ENCODE assay signal across 21 mouse cellular contexts in genomic region chr3:113345484-113345883, GRCm38 (mm10). TPM values are rescaled to one million over a fixed set of nuclear protein-coding genes. Genes with fewer than 3 reads are reported as not detected.
DNase-seq lines count a peak whose midpoint lies in the region; ATAC-seq lines count a peak whose summit lies in the region.
"Not testable (repeated sequence)": the region's sequence is repeated elsewhere in the genome, so short reads cannot be mapped to it uniquely, and the experiment has no call there.
"Had no signal": no experiment of that assay in that cellular context is flagged by ENCODE, and none has a peak within 500 bp of the region (broad histone marks: within the 10 kb centered on the region; RNA-seq: fewer than 3 reads in every experiment).

No protein-coding gene starts in this region.

- not testable (repeated sequence) for H3K9me3 ChIP-seq in forebrain, embryonic 11.5 days (ENCODE audit: control insufficient read depth, low read length); heart, embryonic 12.5 days (replicated peaks); intestine, embryonic 15.5 days; limb, embryonic 11.5 days (ENCODE audit: control insufficient read depth, low read length); midbrain, embryonic 14.5 days (ENCODE audit: control insufficient read depth, low read length); stomach, embryonic 16.5 days (replicated peaks; ENCODE audit: control insufficient read depth, low read length)

- H3K4me2 ChIP-seq in forebrain, embryonic 11.5 days (ENCODE audit: low read depth, low read length, severe bottlenecking); heart, embryonic 12.5 days; intestine, embryonic 15.5 days (replicated peaks); limb, embryonic 11.5 days (ENCODE audit: low read depth, severe bottlenecking); midbrain, embryonic 14.5 days (ENCODE audit: low read length); stomach, embryonic 16.5 days (ENCODE audit: low read depth, low read length): not testable (repeated sequence)

- DNase-seq in forebrain, embryonic 11.5 days (ENCODE audit: low spot score); limb, embryonic 11.5 days (ENCODE audit: low spot score); midbrain, embryonic 14.5 days: not testable (repeated sequence)

- H3K4me3 ChIP-seq in forebrain, embryonic 11.5 days (ENCODE audit: low read depth, low read length); heart, embryonic 12.5 days; intestine, embryonic 15.5 days (replicated peaks); limb, embryonic 11.5 days (ENCODE audit: low read depth, low read length); midbrain, embryonic 14.5 days (replicated peaks; ENCODE audit: low read depth, low read length); stomach, embryonic 16.5 days (replicated peaks; ENCODE audit: low read length): not testable (repeated sequence)

- ATAC-seq in forebrain, embryonic 11.5 days (replicated peaks; ENCODE audit: low FRiP score): 0 out of 2 replicates have a peak, but pooled peaks have one; percentile 53
- ATAC-seq in heart, embryonic 12.5 days (ENCODE audit: insufficient number of reproducible peaks, low FRiP score): 0 out of 2 replicates have a peak, but pooled peaks have one; percentile 29
- peak; percentile 34; the same call in 1 of the 2 replicates for ATAC-seq in intestine, embryonic 15.5 days
- ATAC-seq in limb, embryonic 11.5 days (ENCODE audit: insufficient number of reproducible peaks, low FRiP score, low TSS enrichment, low read depth): peak; percentile 73; the same call in 1 of the 2 replicates
- peak; percentile 48; the same call in 1 of the 2 replicates for ATAC-seq in midbrain, embryonic 14.5 days (ENCODE audit: low FRiP score, low TSS enrichment)
- peak; percentile 31; the same call in 1 of the 2 replicates for ATAC-seq in monocyte, adult 5-6 weeks (replicated peaks; ENCODE audit: insufficient number of reproducible peaks, low FRiP score, low TSS enrichment, poor library complexity, severe bottlenecking)
- peak; percentile 37; the same call in 1 of the 2 replicates for ATAC-seq in stomach, embryonic 16.5 days (ENCODE audit: insufficient read depth, low FRiP score)

- H3K27me3 ChIP-seq in forebrain, embryonic 11.5 days (ENCODE audit: control insufficient read depth, insufficient read depth, low read length); heart, embryonic 12.5 days (replicated peaks); intestine, embryonic 15.5 days (replicated peaks); limb, embryonic 11.5 days (ENCODE audit: control insufficient read depth, insufficient read depth, low read length); midbrain, embryonic 14.5 days (ENCODE audit: control insufficient read depth, insufficient read depth, low read length); stomach, embryonic 16.5 days (ENCODE audit: control insufficient read depth, insufficient read depth, low read length): not testable (repeated sequence)

- H3K36me3 ChIP-seq in forebrain, embryonic 11.5 days (ENCODE audit: control insufficient read depth, insufficient read depth, low read length); heart, embryonic 12.5 days; intestine, embryonic 15.5 days; limb, embryonic 11.5 days (ENCODE audit: control insufficient read depth, insufficient read depth, low read length); midbrain, embryonic 14.5 days (ENCODE audit: control insufficient read depth, insufficient read depth, low read length); stomach, embryonic 16.5 days (ENCODE audit: control insufficient read depth, insufficient read depth, low read length): not testable (repeated sequence)

- not testable (repeated sequence) for H3K9ac ChIP-seq in forebrain, embryonic 11.5 days (ENCODE audit: low read length); heart, embryonic 12.5 days; intestine, embryonic 15.5 days; limb, embryonic 11.5 days (ENCODE audit: low read length); midbrain, embryonic 14.5 days (replicated peaks; ENCODE audit: low read length); stomach, embryonic 16.5 days (ENCODE audit: low read length)

- H3K27ac ChIP-seq in forebrain, embryonic 11.5 days (ENCODE audit: low read depth, low read length); heart, embryonic 12.5 days (ENCODE audit: poor library complexity, severe bottlenecking); intestine, embryonic 15.5 days; limb, embryonic 11.5 days (replicated peaks; ENCODE audit: low read depth, low read length); midbrain, embryonic 14.5 days (replicated peaks; ENCODE audit: low read depth, low read length); stomach, embryonic 16.5 days (ENCODE audit: low read length): not testable (repeated sequence)

- H3K4me1 ChIP-seq in forebrain, embryonic 11.5 days (replicated peaks; ENCODE audit: control insufficient read depth, insufficient read depth, low read length); heart, embryonic 12.5 days (replicated peaks); intestine, embryonic 15.5 days (replicated peaks); limb, embryonic 11.5 days (ENCODE audit: control insufficient read depth, insufficient read depth, low read length); midbrain, embryonic 14.5 days (ENCODE audit: control insufficient read depth, insufficient read depth, low read length); stomach, embryonic 16.5 days (ENCODE audit: control insufficient read depth, insufficient read depth, low read length): not testable (repeated sequence)

RNA-seq across cellular contexts. Expression of gene Amy2a2, which starts 11.0 kb away (rescaled TPM):
- polyA plus RNA-seq in forebrain, embryonic 11.5 days (2014; fragmentation: Nextera tagmentation; extraction: Ambion mirVana): not detected in 2 replicates
- not detected in 2 replicates for polyA plus RNA-seq in heart, embryonic 12.5 days (2016; fragmentation: Nextera tagmentation; extraction: Ambion mirVana)
- 275 and 706 TPM in 2 replicates for polyA plus RNA-seq in intestine, embryonic 15.5 days (2015; fragmentation: Nextera tagmentation; extraction: Ambion mirVana)
- polyA plus RNA-seq in limb, embryonic 11.5 days (2014; fragmentation: Nextera tagmentation; extraction: Ambion mirVana): not detected in 2 replicates
- polyA plus RNA-seq in midbrain, embryonic 14.5 days (2014; fragmentation: Nextera tagmentation; extraction: Ambion mirVana): not detected in 2 replicates
- total RNA-seq in monocyte, adult 5-6 weeks (2017): not detected in 3 replicates
- polyA plus RNA-seq in stomach, embryonic 16.5 days (2015; fragmentation: Nextera tagmentation; extraction: Ambion mirVana): 923 and 1,054 TPM in 2 replicates
- total RNA-seq: adrenal gland, adult 18-20 months; adrenal gland, adult 8-10 months; adrenal gland, postnatal 14 days; adrenal gland, postnatal 36 days; CH12.LX had no signal
- polyA plus RNA-seq: activated CD4-positive, CD25-positive, alpha-beta regulatory T cell, adult 4 months; CD4-positive, CD25-positive, alpha-beta regulatory T cell, adult 4 months; embryonic facial prominence, embryonic 10.5 days; embryonic facial prominence, embryonic 12.5 days; embryonic facial prominence, embryonic 14.5 days; forebrain, embryonic 13.5 days; forebrain, embryonic 15.5 days; G1E; Patski had no signal

RNA-seq across cellular contexts. Expression of gene Amy2a3, which starts 21.6 kb away (rescaled TPM):
- polyA plus RNA-seq in forebrain, embryonic 11.5 days (2014; fragmentation: Nextera tagmentation; extraction: Ambion mirVana): not detected in 2 replicates
- not detected in 2 replicates for polyA plus RNA-seq in heart, embryonic 12.5 days (2016; fragmentation: Nextera tagmentation; extraction: Ambion mirVana)
- polyA plus RNA-seq in intestine, embryonic 15.5 days (2015; fragmentation: Nextera tagmentation; extraction: Ambion mirVana): 275 and 706 TPM in 2 replicates
- not detected in 2 replicates for polyA plus RNA-seq in limb, embryonic 11.5 days (2014; fragmentation: Nextera tagmentation; extraction: Ambion mirVana)
- polyA plus RNA-seq in midbrain, embryonic 14.5 days (2014; fragmentation: Nextera tagmentation; extraction: Ambion mirVana): not detected in 2 replicates
- total RNA-seq in monocyte, adult 5-6 weeks (2017): not detected in 3 replicates
- polyA plus RNA-seq in stomach, embryonic 16.5 days (2015; fragmentation: Nextera tagmentation; extraction: Ambion mirVana): 923 and 1,054 TPM in 2 replicates
- total RNA-seq: adrenal gland, adult 18-20 months; adrenal gland, adult 8-10 months; adrenal gland, postnatal 14 days; adrenal gland, postnatal 36 days; CH12.LX had no signal
- polyA plus RNA-seq: activated CD4-positive, CD25-positive, alpha-beta regulatory T cell, adult 4 months; CD4-positive, CD25-positive, alpha-beta regulatory T cell, adult 4 months; embryonic facial prominence, embryonic 10.5 days; embryonic facial prominence, embryonic 12.5 days; embryonic facial prominence, embryonic 14.5 days; forebrain, embryonic 13.5 days; forebrain, embryonic 15.5 days; G1E; Patski had no signal

RNA-seq across cellular contexts. Expression of gene Amy2a4, which starts 54.2 kb away (rescaled TPM):
- not detected in 2 replicates for polyA plus RNA-seq in forebrain, embryonic 11.5 days (2014; fragmentation: Nextera tagmentation; extraction: Ambion mirVana)
- not detected in 2 replicates for polyA plus RNA-seq in heart, embryonic 12.5 days (2016; fragmentation: Nextera tagmentation; extraction: Ambion mirVana)
- 275 and 706 TPM in 2 replicates for polyA plus RNA-seq in intestine, embryonic 15.5 days (2015; fragmentation: Nextera tagmentation; extraction: Ambion mirVana)
- polyA plus RNA-seq in limb, embryonic 11.5 days (2014; fragmentation: Nextera tagmentation; extraction: Ambion mirVana): not detected in 2 replicates
- polyA plus RNA-seq in midbrain, embryonic 14.5 days (2014; fragmentation: Nextera tagmentation; extraction: Ambion mirVana): not detected in 2 replicates
- not detected in 3 replicates for total RNA-seq in monocyte, adult 5-6 weeks (2017)
- 923 and 1,054 TPM in 2 replicates for polyA plus RNA-seq in stomach, embryonic 16.5 days (2015; fragmentation: Nextera tagmentation; extraction: Ambion mirVana)
- total RNA-seq: adrenal gland, adult 18-20 months; adrenal gland, adult 8-10 months; adrenal gland, postnatal 14 days; adrenal gland, postnatal 36 days; CH12.LX had no signal
- polyA plus RNA-seq: activated CD4-positive, CD25-positive, alpha-beta regulatory T cell, adult 4 months; CD4-positive, CD25-positive, alpha-beta regulatory T cell, adult 4 months; embryonic facial prominence, embryonic 10.5 days; embryonic facial prominence, embryonic 12.5 days; embryonic facial prominence, embryonic 14.5 days; forebrain, embryonic 13.5 days; forebrain, embryonic 15.5 days; G1E; Patski had no signal

Comparison
In these comparisons a context has a peak if more than half of its experiments do, and no peak if none do; other contexts are left out.
1. RNA of gene Amy2a2, which starts 11.0 kb away (polyA plus RNA-seq): 923 to 1,054 TPM in stomach, embryonic 16.5 days and 275 to 706 TPM in intestine, embryonic 15.5 days; not detected in forebrain, embryonic 11.5 days, not detected in heart, embryonic 12.5 days, not detected in limb, embryonic 11.5 days and not detected in midbrain, embryonic 14.5 days; every median in the first group is over 100 times any median in the second.
2. RNA of gene Amy2a3, which starts 21.6 kb away (polyA plus RNA-seq): 923 to 1,054 TPM in stomach, embryonic 16.5 days and 275 to 706 TPM in intestine, embryonic 15.5 days; not detected in forebrain, embryonic 11.5 days, not detected in heart, embryonic 12.5 days, not detected in limb, embryonic 11.5 days and not detected in midbrain, embryonic 14.5 days; every median in the first group is over 100 times any median in the second.
3. RNA of gene Amy2a4, which starts 54.2 kb away (polyA plus RNA-seq): 923 to 1,054 TPM in stomach, embryonic 16.5 days and 275 to 706 TPM in intestine, embryonic 15.5 days; not detected in forebrain, embryonic 11.5 days, not detected in heart, embryonic 12.5 days, not detected in limb, embryonic 11.5 days and not detected in midbrain, embryonic 14.5 days; every median in the first group is over 100 times any median in the second.
4. Peak in every context shown above with its lines, with median percentiles within 50 percentile points of each other: ATAC-seq.